9 mouse cellular contexts compared by ENCODE assay signal in the genomic region with DNA sequence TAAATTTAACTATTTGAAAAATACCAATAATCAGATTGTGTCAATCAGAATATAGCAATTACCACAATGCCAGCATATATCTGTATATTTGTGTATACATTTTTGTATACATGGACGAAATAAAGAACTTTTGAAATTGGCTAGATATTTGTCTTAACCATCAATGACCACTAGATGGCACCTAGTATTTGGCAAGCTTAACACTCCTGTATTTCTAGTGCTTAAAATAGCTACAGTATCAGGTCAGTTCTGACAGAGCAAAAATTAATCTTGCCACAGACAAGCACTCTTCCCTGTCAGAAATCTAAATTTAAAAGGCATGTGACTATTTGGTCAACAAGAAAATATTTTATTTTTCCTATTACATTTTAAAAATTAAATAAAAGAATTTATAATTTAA.
DNase-seq lines count a peak whose midpoint lies in the region; ATAC-seq and TF ChIP-seq lines count a peak whose summit lies in the region.
"Had no signal": no experiment of that assay in that cellular context is flagged by ENCODE, and none has a peak within 500 bp of the region (broad histone marks: within the 10 kb centered on the region; RNA-seq: fewer than 3 reads in every experiment).

No protein-coding gene starts in this region.

- 15% methylated on average over 1 of the region's 1 CpGs for WGBS in cerebellum, adult 2 months
- WGBS in midbrain, postnatal 0 days = 22% methylated on average over 1 of the region's 1 CpGs

- intact Hi-C loops in left cerebral cortex, postnatal 10 days (cut with DNase I) = no loop called here

- no peak overlapping the region for H3K27ac ChIP-seq in cerebellum, adult 2 months (ENCODE audit: insufficient read depth, low read length)
- H3K27ac ChIP-seq in midbrain, postnatal 0 days (ENCODE audit: low read depth, low read length) = no peak overlapping the region

- ATAC-seq in midbrain, postnatal 0 days (ENCODE audit: low FRiP score) = no peak; the same call in 1 of the 2 replicates

- H3K4me2 ChIP-seq in midbrain, postnatal 0 days (ENCODE audit: low read depth, low read length, poor library complexity, severe bottlenecking) = no peak overlapping the region

- H3K9ac ChIP-seq in midbrain, postnatal 0 days (replicated peaks; ENCODE audit: low read length, poor library complexity, severe bottlenecking) = no peak overlapping the region

- no peak for TF ChIP-seq POLR2A in cerebellum, adult 2 months (IDR thresholded peaks at IDR 0.05; ENCODE audit: borderline replicate concordance, insufficient read depth, low read length)

- peak in 1 of 2 experiments; percentile 41 for DNase-seq in cerebellum, adult 2 months
- DNase-seq in cerebellum, adult 18-20 months = no peak
- DNase-seq in layer of hippocampus, adult 9-10 months (ENCODE audit: low spot score) = peak; percentile 8
- no peak for DNase-seq in layer of hippocampus, adult 8-10 months (ENCODE audit: low spot score in 2 of 2)
- DNase-seq in embryo, embryonic 11.5 days (ENCODE audit: low read depth, low spot score) = peak; percentile 22
- peak; percentile 72 for DNase-seq in midbrain, postnatal 0 days (ENCODE audit: low spot score)
- no peak for DNase-seq in left cerebral cortex, postnatal 10 days (ENCODE audit: extremely low spot score in 1 of 2, low spot score in 2 of 2)
- DNase-seq in right cerebral cortex, postnatal 10 days (ENCODE audit: low spot score in 2 of 2) = no peak

- H3K9me3 ChIP-seq in midbrain, postnatal 0 days (ENCODE audit: low read length) = no peaks in the 10 kb centered on the region
- H3K9me3 ChIP-seq: megakaryocyte, embryonic 14.5 days had no signal

- peak; percentile 12; the same call in 1 of the 2 replicates for TF ChIP-seq CTCF in cerebellum, adult 2 months (IDR thresholded peaks at IDR 0.05; ENCODE audit: borderline replicate concordance, insufficient read depth, low read depth, low read length)
- TF ChIP-seq CTCF in midbrain, postnatal 0 days (IDR thresholded peaks at IDR 0.05) = peak; percentile 83

- H3K4me3 ChIP-seq in cerebellum, adult 2 months (replicated peaks; ENCODE audit: insufficient read depth, low read depth, low read length) = no peak overlapping the region
- no peak overlapping the region for H3K4me3 ChIP-seq in midbrain, postnatal 0 days (ENCODE audit: low read depth, low read length)
- H3K4me3 ChIP-seq: megakaryocyte, embryonic 14.5 days had no signal

- H3K36me3 ChIP-seq in midbrain, postnatal 0 days (ENCODE audit: insufficient read depth, low read length) = no peaks in the 10 kb centered on the region

- H3K27me3 ChIP-seq in cerebellum, adult 2 months (ENCODE audit: control insufficient read depth, insufficient read depth, low read length) = no peaks in the 10 kb centered on the region
- H3K27me3 ChIP-seq in midbrain, postnatal 0 days (ENCODE audit: insufficient read depth, low read length) = no peaks in the 10 kb centered on the region
- H3K27me3 ChIP-seq: megakaryocyte, embryonic 14.5 days had no signal

- H3K4me1 ChIP-seq in cerebellum, adult 2 months (ENCODE audit: control insufficient read depth, insufficient read depth, low read length) = no peaks in the 10 kb centered on the region
- H3K4me1 ChIP-seq in midbrain, postnatal 0 days (ENCODE audit: insufficient read depth, low read length) = no peaks in the 10 kb centered on the region
- H3K4me1 ChIP-seq: megakaryocyte, embryonic 14.5 days had no signal

Comparison
In these comparisons a context has a peak if more than half of its experiments do, and no peak if none do; other contexts are left out.
1. DNase-seq: peak in layer of hippocampus, adult 9-10 months (single experiment), embryo, embryonic 11.5 days (single experiment) and midbrain, postnatal 0 days (single experiment); none in cerebellum, adult 18-20 months (0 of 2), layer of hippocampus, adult 8-10 months (0 of 2), left cerebral cortex, postnatal 10 days (0 of 2) and right cerebral cortex, postnatal 10 days (0 of 2).